Mouse (Mus musculus) right cerebral cortex, adult 18-20 months (tissue): ENCODE measurements around the gene A730071L15Rik.
A peak's percentile ranks its signal among the peaks of the same experiment; 100 is the strongest.

ENCODE experiments used
- DNase-seq: peaks from one replicate; pipeline ENCODE4 v3.0.0; 2022; ENCODE audit warnings: mixed read lengths

A730071L15Rik gene

DNA sequence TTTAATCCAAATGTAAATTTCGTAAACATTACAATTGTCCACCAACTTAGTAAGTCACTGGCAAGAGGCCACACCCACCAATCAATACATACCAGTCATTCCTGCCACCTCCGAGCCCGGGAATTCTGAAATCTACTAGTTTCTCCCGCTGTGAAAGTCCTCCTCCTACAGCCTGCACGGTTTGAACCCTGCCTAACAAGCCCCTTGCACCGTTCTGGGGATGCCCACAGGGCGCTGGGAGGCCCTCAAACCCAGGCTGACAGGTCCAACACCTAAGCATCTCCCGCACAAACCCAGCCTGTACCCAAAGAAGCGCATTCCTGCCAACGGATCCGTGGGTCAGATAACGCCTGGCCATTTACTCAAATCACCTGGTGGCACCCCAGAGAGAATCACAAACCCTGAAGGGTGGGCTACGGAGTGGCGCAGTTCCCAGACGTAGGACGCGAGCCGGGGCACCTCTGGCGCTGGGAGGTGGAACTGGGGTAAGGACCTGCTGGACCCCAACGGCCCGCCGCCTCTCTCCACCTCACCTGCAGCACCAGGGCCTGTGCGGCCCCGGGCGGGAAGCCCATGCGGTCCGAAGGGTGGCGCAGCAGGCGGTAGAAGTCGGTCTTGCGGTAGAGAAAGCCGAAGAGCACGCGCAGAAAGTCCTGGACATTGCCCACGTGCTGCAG is at the start of gene A730071L15Rik:
TSS of gene A730071L15Rik (plus strand) at position 620 of the 677 bp plus-strand sequence.
- DNase-seq = no peak

DNA sequence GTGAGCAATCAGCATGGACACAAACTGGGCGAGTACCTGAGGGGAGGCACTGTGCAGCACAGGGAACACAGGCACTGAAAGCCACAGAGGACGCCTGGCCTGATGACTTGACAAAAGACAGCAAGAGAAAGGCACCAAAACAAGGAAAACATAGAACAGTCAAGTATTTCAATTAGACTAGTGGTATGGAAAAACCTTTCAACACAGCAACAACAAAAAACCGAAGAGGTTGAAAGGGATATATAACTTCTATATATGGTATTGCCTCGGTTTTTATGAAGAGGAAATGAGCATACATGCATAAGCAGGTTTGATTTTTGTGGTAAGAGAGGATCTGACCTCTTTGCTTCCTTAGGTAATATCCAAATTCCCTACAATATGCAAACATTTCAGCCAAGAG is 47.0 kb upstream of the A730071L15Rik start:
- DNase-seq = no peak

GRCm38 (mm10) chr11:6154211-6154701 is 45.6 kb upstream of the A730071L15Rik start:
- peak; percentile 79 for DNase-seq

GRCm38 (mm10) chr11:6156651-6157050 is 43.2 kb upstream of the A730071L15Rik start:
- DNase-seq = no peak

GRCm38 (mm10) chr11:6157119-6157518 is 42.7 kb upstream of the A730071L15Rik start:
- DNase-seq = no peak

- no peak for DNase-seq
Measured at GRCm38 (mm10) chr11:6158515-6158914, 41.3 kb upstream of the A730071L15Rik start.

DNA sequence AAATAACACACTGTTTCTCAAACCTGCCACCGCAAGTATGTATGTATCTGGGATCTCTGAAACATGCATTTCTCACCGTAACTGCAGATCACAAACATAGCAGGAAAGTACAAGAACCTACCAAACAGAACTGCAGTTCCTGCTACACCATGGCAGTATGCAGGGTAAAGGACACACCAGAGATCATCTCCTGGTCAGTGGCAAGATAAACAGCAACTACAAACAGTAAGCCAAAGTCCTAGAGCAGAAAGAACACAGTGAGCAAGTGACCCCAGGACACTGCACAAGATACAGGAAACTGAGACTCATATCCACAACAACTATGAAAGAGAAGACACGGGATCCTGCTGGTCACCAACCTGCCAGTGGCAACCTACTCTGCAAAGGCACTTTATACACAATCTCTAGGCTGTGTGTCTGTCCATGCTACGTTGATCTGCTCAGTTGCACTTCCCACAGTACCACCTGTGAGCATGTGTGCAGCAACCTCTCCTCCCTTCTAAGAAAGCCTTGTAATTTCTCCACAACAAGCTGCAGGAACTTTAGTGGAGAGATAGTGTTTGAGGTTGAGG is 40.0 kb upstream of the A730071L15Rik start:
- DNase-seq = no peak

GRCm38 (mm10) chr11:6160663-6161271 is 39.1 kb upstream of the A730071L15Rik start:
- no peak for DNase-seq

DNA sequence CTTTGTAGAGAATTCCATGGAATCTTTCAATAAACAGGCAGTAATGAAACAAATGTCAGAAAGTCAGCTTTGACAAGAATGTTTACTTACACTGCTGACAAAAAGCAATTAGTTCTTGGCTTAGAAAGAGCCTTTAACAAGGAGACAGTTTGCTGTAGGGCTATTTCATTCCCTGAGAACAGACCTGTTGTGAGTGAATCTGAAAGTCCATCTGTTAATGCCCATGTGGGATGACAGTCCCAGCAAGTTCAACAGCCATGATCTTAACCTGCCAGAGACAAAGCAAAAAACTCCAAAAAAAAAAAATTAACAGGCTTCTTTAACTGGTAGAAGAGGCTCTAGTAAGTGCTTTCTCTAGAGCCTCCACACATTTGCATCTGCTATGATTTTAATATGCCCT is 38.3 kb upstream of the A730071L15Rik start:
- no peak for DNase-seq

DNA sequence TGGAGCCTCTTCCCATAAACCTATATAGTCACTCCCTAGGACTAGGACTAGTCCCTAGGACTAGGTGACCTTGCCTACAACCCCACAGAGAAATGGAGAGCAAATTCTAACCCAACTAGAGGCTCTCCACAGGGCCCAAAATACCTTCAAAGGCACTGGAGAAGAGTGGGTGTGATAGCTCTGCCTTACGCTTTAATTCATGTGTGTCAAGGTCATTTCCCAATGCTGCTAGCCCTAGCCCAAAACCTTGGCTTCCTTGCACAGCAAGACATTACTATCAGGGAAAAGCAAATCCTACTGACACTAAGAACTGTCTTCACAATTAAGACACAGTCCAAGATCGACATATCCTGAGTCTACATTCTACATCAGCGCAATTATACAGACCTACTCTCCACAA is 36.8 kb upstream of the A730071L15Rik start:
- DNase-seq = no peak

GRCm38 (mm10) chr11:6163706-6164105 is 36.1 kb upstream of the A730071L15Rik start:
- peak; percentile 70 for DNase-seq

GRCm38 (mm10) chr11:6164781-6165180 is 35.0 kb upstream of the A730071L15Rik start:
- no peak for DNase-seq

DNA sequence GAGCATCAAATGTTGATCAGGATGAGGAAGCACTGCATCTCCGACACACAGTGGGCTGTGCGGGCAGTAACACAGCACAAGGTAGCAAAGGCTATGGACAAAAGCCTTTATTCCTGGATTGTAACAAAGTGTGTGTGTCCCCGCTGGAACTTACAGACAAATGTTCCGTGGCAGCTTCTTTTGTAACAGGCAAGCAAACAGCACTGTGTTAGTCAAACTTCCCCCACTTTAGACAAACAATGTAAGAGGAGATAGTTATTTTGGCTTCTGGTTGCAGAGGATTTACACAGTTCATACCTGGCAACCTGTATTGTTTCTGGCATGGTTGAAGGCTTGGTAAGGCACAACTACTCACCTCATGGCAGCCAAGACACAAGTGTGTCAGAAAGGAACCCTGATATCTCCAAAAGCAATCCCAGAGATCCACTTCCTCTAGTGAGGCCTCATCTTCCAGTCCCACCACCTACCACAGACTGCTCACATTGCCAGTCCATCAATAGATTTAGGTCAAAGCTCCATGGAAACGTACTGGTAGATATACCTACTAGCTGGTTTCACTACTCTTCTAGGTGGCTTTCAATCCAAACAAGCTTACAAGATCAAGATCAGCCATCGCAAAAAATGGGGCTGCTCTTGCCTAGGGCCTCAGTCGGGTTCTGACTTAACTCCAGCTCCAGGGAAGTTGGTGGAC is 34.3 kb upstream of the A730071L15Rik start:
- no peak for DNase-seq

- no peak for DNase-seq
Measured at GRCm38 (mm10) chr11:6166351-6166750, 33.5 kb upstream of the A730071L15Rik start.

DNA sequence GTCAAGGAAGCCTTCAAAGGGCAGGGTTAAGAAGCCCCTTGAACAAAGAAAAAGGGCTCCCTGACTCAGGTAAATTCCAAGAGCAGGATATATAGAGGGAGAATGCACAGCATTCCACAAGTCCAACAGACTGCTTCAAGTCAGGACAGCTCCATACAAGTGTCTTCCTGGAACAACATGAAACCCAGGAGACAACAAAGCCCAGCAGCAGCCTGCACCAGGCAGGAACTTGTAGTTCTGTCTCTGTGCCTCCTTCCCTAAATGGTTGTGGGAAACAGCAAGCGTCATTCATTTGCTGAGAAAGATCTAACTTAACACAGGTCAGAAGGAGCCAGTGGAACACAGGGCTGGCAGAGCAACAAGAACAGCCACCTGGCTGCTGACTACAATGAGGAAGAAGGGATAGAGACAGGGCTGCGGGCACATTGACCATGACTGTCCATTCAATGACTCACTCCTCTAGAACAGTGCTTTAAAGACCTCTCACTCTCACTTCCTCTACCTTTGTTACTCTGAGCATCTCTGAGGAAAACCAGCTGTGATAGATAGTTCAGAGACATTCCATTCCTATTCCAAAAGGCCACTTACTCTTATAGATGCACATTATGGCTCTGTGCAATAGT is 30.7 kb upstream of the A730071L15Rik start:
- no peak for DNase-seq

DNA sequence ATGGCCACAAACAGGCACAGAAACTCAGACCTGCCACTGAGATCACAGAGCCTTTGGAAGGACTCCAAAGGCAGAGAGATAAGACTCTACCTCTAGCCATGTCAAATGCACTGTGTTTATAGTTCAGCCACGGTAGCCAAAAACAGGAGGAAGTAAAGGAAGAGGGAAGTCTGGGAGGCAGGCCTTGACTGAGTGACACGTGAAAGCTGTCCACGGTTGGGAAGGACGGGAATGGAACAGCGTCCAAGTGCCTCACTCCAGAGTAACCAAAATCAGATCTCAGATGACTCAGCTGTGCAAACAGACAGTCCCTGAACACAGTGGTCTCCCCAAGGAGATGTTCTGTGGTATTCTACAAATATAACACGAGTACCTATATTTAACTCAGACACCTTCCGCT is 25.1 kb upstream of the A730071L15Rik start:
- peak; percentile 76 for DNase-seq

DNA sequence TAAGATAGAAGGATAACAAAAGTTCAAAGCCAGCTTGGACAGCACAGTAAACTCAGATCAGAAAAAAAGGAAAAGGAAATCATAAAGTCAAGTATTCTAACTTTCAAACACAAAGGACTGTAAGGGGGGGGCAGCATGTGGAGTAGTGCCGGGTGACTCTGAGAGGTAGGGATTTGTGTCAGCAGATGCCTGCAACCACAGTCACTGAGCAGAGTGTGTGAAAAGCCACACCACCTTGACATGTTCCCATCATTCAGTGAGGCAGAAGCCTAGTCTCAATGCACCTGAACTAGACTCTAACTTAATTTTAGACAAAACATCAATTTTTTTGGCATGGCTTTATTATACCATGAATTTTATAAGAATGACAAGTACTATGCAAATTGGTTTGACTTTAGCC is 24.3 kb upstream of the A730071L15Rik start:
- DNase-seq = no peak

GRCm38 (mm10) chr11:6177781-6178420 is 21.9 kb upstream of the A730071L15Rik start:
- DNase-seq = no peak

- DNase-seq = peak; percentile 84
Measured at GRCm38 (mm10) chr11:6178673-6179166, 21.1 kb upstream of the A730071L15Rik start.

- peak; percentile 70 for DNase-seq
Measured at GRCm38 (mm10) chr11:6179194-6179593, 20.6 kb upstream of the A730071L15Rik start.

- no peak for DNase-seq
Measured at GRCm38 (mm10) chr11:6180811-6181399, 18.9 kb upstream of the A730071L15Rik start.

GRCm38 (mm10) chr11:6183246-6183645 is 16.6 kb upstream of the A730071L15Rik start:
- DNase-seq = no peak
